8 mouse cellular contexts compared by ENCODE assay signal in genomic region chr3:108423844-108424801, GRCm38 (mm10). TPM values are rescaled to one million over a fixed set of nuclear protein-coding genes. Genes with fewer than 3 reads are reported as not detected.
DNase-seq lines count a peak whose midpoint lies in the region; ATAC-seq and TF ChIP-seq lines count a peak whose summit lies in the region.

No protein-coding gene starts in this region.

- H3K4me3 ChIP-seq in forebrain, postnatal 0 days (ENCODE audit: low read depth, low read length), result 0 out of 2 replicates have a peak overlapping the region, but pooled peaks have one; percentile 17
- H3K4me3 ChIP-seq in intestine, embryonic 15.5 days (replicated peaks), result no peak overlapping the region
- no peak overlapping the region for H3K4me3 ChIP-seq in liver, embryonic 13.5 days (replicated peaks)
- peak overlapping the region; percentile 25 for H3K4me3 ChIP-seq in neural tube, embryonic 13.5 days

- peaks cover 41% of the 10 kb centered on the region for H3K36me3 ChIP-seq in forebrain, postnatal 0 days (ENCODE audit: insufficient read depth)
- peaks cover 33% of the 10 kb centered on the region for H3K36me3 ChIP-seq in intestine, embryonic 15.5 days
- H3K36me3 ChIP-seq in liver, embryonic 13.5 days, result peaks cover 43% of the 10 kb centered on the region
- H3K36me3 ChIP-seq in neural tube, embryonic 13.5 days, result peaks cover 42% of the 10 kb centered on the region

- H3K9ac ChIP-seq in forebrain, postnatal 0 days, result peak overlapping the region; percentile 28
- H3K9ac ChIP-seq in intestine, embryonic 15.5 days, result peak overlapping the region; percentile 24; the same call in 1 of the 2 replicates
- no peak overlapping the region for H3K9ac ChIP-seq in liver, embryonic 13.5 days
- peak overlapping the region; percentile 68 for H3K9ac ChIP-seq in neural tube, embryonic 13.5 days

- peak overlapping the region; percentile 57 for H3K27ac ChIP-seq in forebrain, postnatal 0 days (ENCODE audit: low read depth, low read length)
- H3K27ac ChIP-seq in intestine, embryonic 15.5 days, result no peak overlapping the region
- no peak overlapping the region for H3K27ac ChIP-seq in liver, embryonic 13.5 days
- peak overlapping the region; percentile 81 for H3K27ac ChIP-seq in neural tube, embryonic 13.5 days (replicated peaks)

- peak; percentile 68 for DNase-seq in layer of hippocampus, adult 9-11 months
- DNase-seq in layer of hippocampus, adult 8-10 months (ENCODE audit: low spot score in 2 of 2), result no peak
- DNase-seq in cerebellum, adult 11-12 months, result peak; percentile 74
- peak; percentile 83 for DNase-seq in forebrain, postnatal 0 days
- no peak for DNase-seq in liver, embryonic 13.5 days

- ATAC-seq in forebrain, postnatal 0 days, result peak; percentile 85
- peak; percentile 79 for ATAC-seq in intestine, embryonic 15.5 days
- peak; percentile 37 for ATAC-seq in liver, embryonic 13.5 days (ENCODE audit: low read depth)
- peak; percentile 83 for ATAC-seq in neural tube, embryonic 13.5 days (ENCODE audit: low read depth)
- no peak for ATAC-seq in erythroid progenitor cell, adult 5-6 weeks (replicated peaks; ENCODE audit: low FRiP score, poor library complexity, severe bottlenecking)

- 18% methylated on average over 11 of the region's 11 CpGs for WGBS in forebrain, postnatal 0 days
- WGBS in intestine, embryonic 15.5 days, result 20% methylated on average over 11 of the region's 11 CpGs
- 26% methylated on average over 11 of the region's 11 CpGs for WGBS in liver, embryonic 13.5 days (ENCODE audit: insufficient replicate concordance)
- 19% methylated on average over 11 of the region's 11 CpGs for WGBS in neural tube, embryonic 13.5 days

- H3K4me1 ChIP-seq in forebrain, postnatal 0 days (ENCODE audit: insufficient read depth), result peaks cover 14% of the 10 kb centered on the region
- H3K4me1 ChIP-seq in intestine, embryonic 15.5 days (replicated peaks), result peaks cover 11% of the 10 kb centered on the region
- peaks cover 15% of the 10 kb centered on the region for H3K4me1 ChIP-seq in liver, embryonic 13.5 days (replicated peaks)
- H3K4me1 ChIP-seq in neural tube, embryonic 13.5 days (replicated peaks), result peaks cover 54% of the 10 kb centered on the region

- H3K4me2 ChIP-seq in forebrain, postnatal 0 days (ENCODE audit: low read depth), result peak overlapping the region; percentile 48
- peak overlapping the region; percentile 44 for H3K4me2 ChIP-seq in intestine, embryonic 15.5 days (replicated peaks)
- H3K4me2 ChIP-seq in liver, embryonic 13.5 days, result 0 out of 2 replicates have a peak overlapping the region, but pooled peaks have one; percentile 12
- peak overlapping the region; percentile 54 for H3K4me2 ChIP-seq in neural tube, embryonic 13.5 days

- no peaks in the 10 kb centered on the region for H3K9me3 ChIP-seq in forebrain, postnatal 0 days (ENCODE audit: low read length)
- no peaks in the 10 kb centered on the region for H3K9me3 ChIP-seq in intestine, embryonic 15.5 days
- no peaks in the 10 kb centered on the region for H3K9me3 ChIP-seq in liver, embryonic 13.5 days (replicated peaks)
- no peaks in the 10 kb centered on the region for H3K9me3 ChIP-seq in neural tube, embryonic 13.5 days

- H3K27me3 ChIP-seq in forebrain, postnatal 0 days (ENCODE audit: insufficient read depth, low read length), result no peaks in the 10 kb centered on the region
- no peaks in the 10 kb centered on the region for H3K27me3 ChIP-seq in intestine, embryonic 15.5 days (replicated peaks)
- H3K27me3 ChIP-seq in liver, embryonic 13.5 days, result peaks cover 4% of the 10 kb centered on the region; the same call in 1 of the 2 replicates
- no peaks in the 10 kb centered on the region for H3K27me3 ChIP-seq in neural tube, embryonic 13.5 days

- TF ChIP-seq CTCF in forebrain, postnatal 0 days (IDR thresholded peaks at IDR 0.05; ENCODE audit: low read depth), result no peak

RNA-seq across cellular contexts. Expression of gene Celsr2, which starts 8.8 kb away (rescaled TPM):
- 100 to 1,000 TPM; 170 to 179 (median 172) TPM for total RNA-seq in layer of hippocampus, adult 8-10 months (2022)
- total RNA-seq in forebrain, postnatal 0 days (2014; rRNA removed), result 39.0 and 51.4 TPM in 2 replicates
- polyA plus RNA-seq in forebrain, postnatal 0 days (2015; fragmentation: Nextera tagmentation; extraction: Ambion mirVana), result 14.4 and 24.5 TPM in 2 replicates
- 3.2 and 6.1 TPM in 2 replicates for polyA plus RNA-seq in intestine, embryonic 15.5 days (2015; fragmentation: Nextera tagmentation; extraction: Ambion mirVana)
- polyA plus RNA-seq in liver, embryonic 13.5 days (2015; fragmentation: Nextera tagmentation; extraction: Ambion mirVana), result 0.22 and 0.56 TPM in 2 replicates
- 37.6 and 44.1 TPM in 2 replicates for polyA plus RNA-seq in neural tube, embryonic 13.5 days (2015; fragmentation: Nextera tagmentation; extraction: Ambion mirVana)
- 0.84 and 1.1 TPM in 2 replicates for total RNA-seq in erythroid progenitor cell, adult 5-6 weeks (2015; ENCODE audit: low replicate concordance)
- total RNA-seq in erythroid progenitor cell, adult 5-6 weeks (2017; ENCODE audit: low replicate concordance), result 1.0 TPM in 1 of 2 replicates, not detected in the other

RNA-seq across cellular contexts. Expression of gene Sars, which starts 20.9 kb away (rescaled TPM):
- 100 to 1,000 TPM; 191 to 220 (median 209) TPM for total RNA-seq in layer of hippocampus, adult 8-10 months (2022)
- total RNA-seq in forebrain, postnatal 0 days (2014; rRNA removed), result 196 and 202 TPM in 2 replicates
- polyA plus RNA-seq in forebrain, postnatal 0 days (2015; fragmentation: Nextera tagmentation; extraction: Ambion mirVana), result 220 and 223 TPM in 2 replicates
- polyA plus RNA-seq in intestine, embryonic 15.5 days (2015; fragmentation: Nextera tagmentation; extraction: Ambion mirVana), result 145 and 150 TPM in 2 replicates
- 108 and 129 TPM in 2 replicates for polyA plus RNA-seq in liver, embryonic 13.5 days (2015; fragmentation: Nextera tagmentation; extraction: Ambion mirVana)
- polyA plus RNA-seq in neural tube, embryonic 13.5 days (2015; fragmentation: Nextera tagmentation; extraction: Ambion mirVana), result 210 and 223 TPM in 2 replicates
- total RNA-seq in erythroid progenitor cell, adult 5-6 weeks (2015; ENCODE audit: low replicate concordance), result 27.4 and 30.6 TPM in 2 replicates
- total RNA-seq in erythroid progenitor cell, adult 5-6 weeks (2017; ENCODE audit: low replicate concordance), result 107 and 211 TPM in 2 replicates

RNA-seq across cellular contexts. Expression of gene Psrc1, which starts 40.5 kb away (rescaled TPM):
- 10 to 100 TPM; 17.0 to 27.2 (median 22.9) TPM for total RNA-seq in layer of hippocampus, adult 8-10 months (2022)
- 9.5 and 10.5 TPM in 2 replicates for total RNA-seq in forebrain, postnatal 0 days (2014; rRNA removed)
- polyA plus RNA-seq in forebrain, postnatal 0 days (2015; fragmentation: Nextera tagmentation; extraction: Ambion mirVana), result 6.5 and 7.0 TPM in 2 replicates
- 28.8 and 30.3 TPM in 2 replicates for polyA plus RNA-seq in intestine, embryonic 15.5 days (2015; fragmentation: Nextera tagmentation; extraction: Ambion mirVana)
- polyA plus RNA-seq in liver, embryonic 13.5 days (2015; fragmentation: Nextera tagmentation; extraction: Ambion mirVana), result 14.9 and 15.8 TPM in 2 replicates
- 10.9 and 11.9 TPM in 2 replicates for polyA plus RNA-seq in neural tube, embryonic 13.5 days (2015; fragmentation: Nextera tagmentation; extraction: Ambion mirVana)
- 42.2 and 46.9 TPM in 2 replicates for total RNA-seq in erythroid progenitor cell, adult 5-6 weeks (2015; ENCODE audit: low replicate concordance)
- 58.9 and 59.7 TPM in 2 replicates for total RNA-seq in erythroid progenitor cell, adult 5-6 weeks (2017; ENCODE audit: low replicate concordance)

RNA-seq across cellular contexts. Expression of gene Mybphl, which starts 59.4 kb away (rescaled TPM):
- 1 to 10 TPM in 2 of 4 experiments, under 1 TPM in 2; 0.52 to 1.8 (median 0.83) TPM for total RNA-seq in layer of hippocampus, adult 8-10 months (2022)
- total RNA-seq in forebrain, postnatal 0 days (2014; rRNA removed), result not detected in 2 replicates
- not detected in 2 replicates for polyA plus RNA-seq in forebrain, postnatal 0 days (2015; fragmentation: Nextera tagmentation; extraction: Ambion mirVana)
- polyA plus RNA-seq in intestine, embryonic 15.5 days (2015; fragmentation: Nextera tagmentation; extraction: Ambion mirVana), result not detected in 2 replicates
- 0.07 and 0.08 TPM in 2 replicates for polyA plus RNA-seq in liver, embryonic 13.5 days (2015; fragmentation: Nextera tagmentation; extraction: Ambion mirVana)
- polyA plus RNA-seq in neural tube, embryonic 13.5 days (2015; fragmentation: Nextera tagmentation; extraction: Ambion mirVana), result not detected in 2 replicates
- not detected in 2 replicates for total RNA-seq in erythroid progenitor cell, adult 5-6 weeks (2015; ENCODE audit: low replicate concordance)
- not detected in 2 replicates for total RNA-seq in erythroid progenitor cell, adult 5-6 weeks (2017; ENCODE audit: low replicate concordance)

Comparison
In these comparisons a context has a peak if more than half of its experiments do, and no peak if none do; other contexts are left out.
1. DNase-seq: peak in layer of hippocampus, adult 9-11 months (single experiment), cerebellum, adult 11-12 months (single experiment) and forebrain, postnatal 0 days (single experiment); none in layer of hippocampus, adult 8-10 months (0 of 2) and liver, embryonic 13.5 days (single experiment).
2. H3K27ac ChIP-seq: peak in forebrain, postnatal 0 days (single experiment) and neural tube, embryonic 13.5 days (single experiment); none in intestine, embryonic 15.5 days (single experiment) and liver, embryonic 13.5 days (single experiment).
3. H3K4me3 ChIP-seq: peak in forebrain, postnatal 0 days (single experiment) and neural tube, embryonic 13.5 days (single experiment); none in intestine, embryonic 15.5 days (single experiment) and liver, embryonic 13.5 days (single experiment).
4. Peak in every context shown above with its lines, with median percentiles within 50 percentile points of each other: H3K4me2 ChIP-seq.